Mouse (Mus musculus) intestine, embryonic 14.5 days (tissue): ENCODE data around the gene Cdc20b. TPM values are rescaled to one million over a fixed set of nuclear protein-coding genes. Genes with fewer than 3 reads are reported as not detected.

Experiments
- ATAC-seq: fragments of 200-750 bp; cut with Nextera tagmentation; replicated peaks from 2 replicates; pipeline ENCODE4 v1.8.0; 2017; ENCODE audit warnings: low read depth, moderate number of reproducible peaks, moderate TSS enrichment, moderate library complexity; ENCODE audit not compliant: low FRiP score, low TSS enrichment
- DNase-seq: peaks from one replicate; pipeline ENCODE4 v3.0.0-alpha.2; 2018; ENCODE audit warnings: low spot score
- H3K27ac ChIP-seq: fragments of 300-500 bp; sonication (generic); 2 replicates; pipeline ENCODE4 v1.5.1; 2014; ENCODE audit warnings: low read depth, mild to moderate bottlenecking, control low read depth
- H3K27me3 ChIP-seq: fragments of 300-500 bp; sonication (generic); replicated peaks from 2 replicates; pipeline ENCODE4 v1.6.1; 2014; ENCODE audit warnings: low read length, control low read depth; ENCODE audit not compliant: control insufficient read depth, insufficient read depth
- H3K36me3 ChIP-seq: fragments of 300-500 bp; sonication (generic); 2 replicates; pipeline ENCODE4 v1.6.1; 2014; ENCODE audit warnings: low read length, control low read depth; ENCODE audit not compliant: control insufficient read depth, insufficient read depth
- H3K4me1 ChIP-seq: fragments of 300-500 bp; sonication (generic); replicated peaks from 2 replicates; pipeline ENCODE4 v1.6.1; 2014; ENCODE audit warnings: low read length, control low read depth, mixed read lengths; ENCODE audit not compliant: control insufficient read depth, insufficient read depth
- H3K4me2 ChIP-seq: fragments of 300-500 bp; sonication (generic); 2 replicates; pipeline ENCODE4 v1.6.1; 2014; ENCODE audit warnings: low read length
- H3K4me3 ChIP-seq: fragments of 300-500 bp; sonication (generic); 2 replicates; pipeline ENCODE4 v1.5.1; 2014; ENCODE audit warnings: low read depth, low read length, control low read depth, mixed read lengths
- H3K9ac ChIP-seq: fragments of 300-500 bp; sonication (generic); 2 replicates; pipeline ENCODE4 v1.6.1; 2014; ENCODE audit warnings: mild to moderate bottlenecking, low read length
- H3K9me3 ChIP-seq: fragments of 300-500 bp; sonication (generic); 2 replicates; pipeline ENCODE4 v1.6.1; 2016; ENCODE audit warnings: low read length, control low read depth; ENCODE audit not compliant: control insufficient read depth
- WGBS: fragments of 180-500 bp; shearing (Covaris S2); extraction: QIAGEN DNeasy Blood & Tissue Kit; methylation state at CpG from one replicate; pipeline ENCODE4 v1.1.7; 2014; 5-methylcytosine and 5-hydroxymethylcytosine counted together
- polyA plus RNA-seq: library from polyadenylated mRNA; unstranded; fragments of >200 nt; fragmentation: Nextera tagmentation; extraction: Ambion mirVana; gene quantifications from 2 replicates; pipeline ENCODE4 v1.2.1, GENCODE M21; 2014

The Cdc20b gene
- polyA plus RNA-seq, 1 experiment from 2014 or later, result not detected

DNA sequence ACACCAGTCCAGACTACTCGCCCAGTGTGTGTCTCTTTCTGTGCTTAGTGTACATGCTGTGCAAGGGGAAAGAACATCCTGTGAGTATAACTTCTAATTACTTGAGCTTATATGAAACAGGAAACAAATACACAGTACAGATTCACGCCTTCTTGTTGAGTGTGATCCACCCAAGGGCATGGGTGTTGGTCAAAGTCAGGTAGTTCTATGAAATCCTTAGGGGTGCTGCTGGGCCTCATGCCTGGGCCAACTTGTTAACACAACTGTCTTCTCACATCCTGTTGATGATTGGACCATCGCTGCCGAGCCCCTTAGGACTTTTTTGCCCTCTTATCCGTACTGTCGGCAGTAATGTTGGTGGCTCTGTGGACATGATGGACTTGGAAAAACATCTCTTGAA, 26.8 kb downstream of the Cdc20b start:
- Histone ChIP-seq H3K27ac (no peak overlapping the region), H3K36me3 (no peaks in the 10 kb centered on the region), H3K9me3 (no peaks in the 10 kb centered on the region), H3K4me3 (no peak overlapping the region), H3K27me3 (no peaks in the 10 kb centered on the region), H3K4me1 (no peaks in the 10 kb centered on the region), H3K9ac (no peak overlapping the region), H3K4me2 (no peak overlapping the region)
- DNase-seq (no peak), ATAC-seq (no peak)
- 83% methylated on average over 6 of the region's 6 CpGs for WGBS

DNA sequence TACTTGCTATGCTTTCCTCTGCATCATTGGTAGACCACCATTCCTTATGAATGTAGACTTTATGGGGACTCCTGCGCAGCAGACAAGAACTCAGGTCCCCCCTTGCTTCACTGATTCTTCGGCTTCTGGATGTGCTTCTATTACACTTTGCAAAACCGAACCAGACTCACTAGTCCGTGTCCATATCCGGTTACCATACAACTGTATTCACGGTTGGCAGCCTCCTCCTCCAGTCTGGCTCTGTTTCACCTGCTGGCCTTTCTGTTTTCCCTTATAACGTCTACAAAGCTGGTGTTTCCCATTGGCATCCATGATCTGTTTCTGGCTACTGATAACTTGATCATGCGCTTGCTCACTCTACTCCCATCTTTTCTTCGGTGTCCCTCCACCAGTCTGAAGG, 29.6 kb downstream of the Cdc20b start:
- H3K4me1 ChIP-seq, result no peaks in the 10 kb centered on the region
- H3K36me3 ChIP-seq, result no peaks in the 10 kb centered on the region
- ATAC-seq (no peak), DNase-seq (no peak)
- no peak overlapping the region for H3K27ac ChIP-seq
- H3K27me3 ChIP-seq, result no peaks in the 10 kb centered on the region
- no peak overlapping the region for H3K4me2 ChIP-seq
- no peak overlapping the region for H3K4me3 ChIP-seq
- H3K9ac ChIP-seq, result no peak overlapping the region
- WGBS, result 90% methylated on average over 9 of the region's 9 CpGs
- H3K9me3 ChIP-seq, result no peaks in the 10 kb centered on the region

DNA sequence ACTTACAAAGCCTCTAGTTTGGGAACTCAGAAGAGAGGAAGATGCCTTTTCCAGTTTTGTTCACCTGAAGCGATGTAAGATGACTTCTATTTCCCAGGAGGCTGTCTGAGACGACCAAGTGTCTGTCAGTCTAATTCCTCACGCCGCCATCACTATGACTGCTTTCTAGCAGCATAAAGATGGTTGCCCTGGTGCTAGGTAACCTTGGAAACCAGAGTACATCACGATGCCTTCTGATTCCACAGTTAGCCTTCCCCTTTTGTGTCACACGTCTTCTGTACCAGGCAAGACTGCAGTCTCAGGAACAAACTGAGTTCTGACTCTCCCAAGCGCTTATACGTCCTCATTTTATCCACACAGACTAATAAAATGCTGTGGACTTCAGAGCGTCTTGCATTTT, 44.1 kb downstream of the Cdc20b start:
- ATAC-seq (no peak), DNase-seq (no peak)
- Histone ChIP-seq H3K9ac (no peak overlapping the region), H3K36me3 (no peaks in the 10 kb centered on the region), H3K9me3 (no peaks in the 10 kb centered on the region), H3K4me1 (no peaks in the 10 kb centered on the region), H3K4me3 (no peak overlapping the region), H3K4me2 (no peak overlapping the region), H3K27me3 (no peaks in the 10 kb centered on the region), H3K27ac (no peak overlapping the region)
- WGBS, result 86% methylated on average over 9 of the region's 9 CpGs

DNA sequence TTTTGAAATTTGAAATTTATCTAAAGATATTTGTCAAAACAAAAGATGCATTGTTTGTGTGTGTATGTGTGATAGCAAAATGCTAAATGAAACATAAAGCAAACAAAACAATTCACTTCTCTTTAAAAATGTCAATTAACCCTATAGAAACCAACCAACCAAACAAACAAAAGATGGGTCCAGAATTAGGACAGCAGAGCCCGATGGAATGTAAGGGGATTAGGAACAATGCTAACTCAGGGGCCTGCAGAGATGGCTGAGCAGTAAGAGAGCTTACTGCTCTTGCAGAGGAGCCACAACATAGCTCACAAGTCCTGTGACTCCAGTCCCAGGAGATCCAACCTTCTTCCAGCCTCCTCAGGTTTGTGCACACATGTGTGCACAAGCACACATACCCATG, 47.2 kb downstream of the Cdc20b start:
- Histone ChIP-seq H3K36me3 (no peaks in the 10 kb centered on the region), H3K4me2 (no peak overlapping the region), H3K27me3 (no peaks in the 10 kb centered on the region), H3K9me3 (no peaks in the 10 kb centered on the region), H3K27ac (no peak overlapping the region), H3K4me1 (no peaks in the 10 kb centered on the region), H3K4me3 (no peak overlapping the region), H3K9ac (no peak overlapping the region)
- WGBS, result 46% methylated on average over 1 of the region's 1 CpGs
- no peak for DNase-seq
- no peak for ATAC-seq

DNA sequence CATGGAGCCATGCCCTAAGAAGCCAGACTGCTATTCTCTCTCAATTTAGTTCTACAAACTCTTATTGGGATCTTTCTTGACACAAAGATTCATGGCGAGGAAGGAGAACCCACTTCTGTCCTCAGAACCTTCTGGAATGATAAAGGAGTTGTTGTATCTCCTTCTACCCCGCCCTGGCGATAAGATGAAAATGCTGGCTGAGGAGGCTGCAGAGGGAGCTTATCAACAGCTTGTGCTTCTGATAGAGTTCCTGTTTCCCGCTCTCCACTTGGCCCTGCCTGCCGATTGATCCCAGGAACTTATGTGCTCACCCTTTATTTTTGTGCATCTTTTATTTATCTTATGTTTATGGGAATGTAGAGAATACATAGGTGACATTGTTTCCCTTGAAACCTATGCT, 49.8 kb downstream of the Cdc20b start:
- DNase-seq (no peak), ATAC-seq (no peak)
- H3K9me3 ChIP-seq, result no peaks in the 10 kb centered on the region
- no peak overlapping the region for H3K4me3 ChIP-seq
- no peaks in the 10 kb centered on the region for H3K4me1 ChIP-seq
- H3K36me3 ChIP-seq, result no peaks in the 10 kb centered on the region
- H3K4me2 ChIP-seq, result no peak overlapping the region
- H3K27ac ChIP-seq, result no peak overlapping the region
- no peaks in the 10 kb centered on the region for H3K27me3 ChIP-seq
- 64% methylated on average over 5 of the region's 5 CpGs for WGBS
- no peak overlapping the region for H3K9ac ChIP-seq

DNA sequence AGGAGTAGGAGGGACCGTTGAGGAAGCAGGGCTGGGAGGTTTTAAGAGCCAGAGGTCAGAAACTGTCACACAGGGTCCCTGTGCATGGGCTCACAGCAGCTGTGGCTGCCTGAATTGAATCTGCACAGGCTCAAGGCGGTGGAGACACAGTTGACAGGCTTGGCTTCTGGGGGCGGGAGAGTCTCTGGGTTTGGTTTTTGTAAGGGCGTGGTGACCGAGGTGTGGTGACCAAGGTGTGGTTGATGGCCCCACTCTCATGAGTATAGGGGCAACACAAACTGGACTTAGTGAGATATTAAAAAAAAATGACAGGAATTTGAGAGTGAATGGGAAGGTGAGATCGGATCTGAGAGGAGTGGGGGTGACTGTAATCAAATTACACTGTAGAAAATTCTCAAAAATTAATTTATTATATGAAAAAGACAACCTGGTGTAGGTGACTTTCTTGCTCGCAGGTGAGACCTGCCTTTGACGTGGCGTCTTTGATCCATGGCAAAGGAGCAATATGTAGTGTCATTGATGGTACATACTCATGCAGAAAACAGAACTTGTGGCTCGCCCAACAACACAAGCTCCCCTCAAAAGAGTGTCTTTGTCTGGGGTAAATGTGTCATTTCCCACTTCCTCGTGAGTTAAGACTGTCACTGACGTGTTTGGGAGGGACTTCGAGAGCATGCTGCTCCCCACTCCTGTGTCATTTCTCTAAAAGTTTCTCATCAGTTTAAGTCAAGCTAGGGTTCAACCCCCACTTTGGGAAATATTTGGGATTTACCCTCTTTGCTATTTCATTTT, 52.5 kb downstream of the Cdc20b start:
- no peak for ATAC-seq
- Histone ChIP-seq H3K27me3 (no peaks in the 10 kb centered on the region), H3K4me1 (no peaks in the 10 kb centered on the region), H3K9ac (no peak overlapping the region), H3K4me2 (no peak overlapping the region), H3K36me3 (no peaks in the 10 kb centered on the region), H3K27ac (no peak overlapping the region), H3K4me3 (no peak overlapping the region), H3K9me3 (no peaks in the 10 kb centered on the region)
- no peak for DNase-seq
- 78% methylated on average over 13 of the region's 13 CpGs for WGBS

DNA sequence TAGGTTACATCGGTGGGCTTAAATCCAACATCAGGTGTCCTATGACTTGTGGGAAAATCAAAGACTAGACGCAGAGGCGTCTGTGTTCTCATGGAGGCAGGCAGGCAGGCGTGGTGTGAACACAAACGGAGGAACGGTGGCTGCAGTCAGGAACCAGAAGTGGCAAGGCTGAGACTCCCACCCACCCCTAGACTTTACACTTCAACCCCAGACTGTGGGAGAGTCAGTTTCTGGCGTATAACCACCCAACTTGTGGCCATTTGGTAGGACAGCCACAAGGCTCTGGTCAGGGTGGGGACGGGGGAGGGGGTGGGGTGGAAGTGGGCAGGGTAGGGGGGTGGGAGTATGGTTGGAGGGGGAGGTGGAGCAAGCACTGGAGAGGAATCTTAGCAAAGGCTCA, 55.6 kb downstream of the Cdc20b start:
- Histone ChIP-seq H3K4me3 (no peak overlapping the region), H3K27me3 (no peaks in the 10 kb centered on the region), H3K4me1 (no peaks in the 10 kb centered on the region), H3K9ac (no peak overlapping the region), H3K4me2 (no peak overlapping the region), H3K36me3 (no peaks in the 10 kb centered on the region), H3K9me3 (no peaks in the 10 kb centered on the region), H3K27ac (no peak overlapping the region)
- 44% methylated on average over 8 of the region's 8 CpGs for WGBS
- ATAC-seq, result no peak
- DNase-seq, result no peak

DNA sequence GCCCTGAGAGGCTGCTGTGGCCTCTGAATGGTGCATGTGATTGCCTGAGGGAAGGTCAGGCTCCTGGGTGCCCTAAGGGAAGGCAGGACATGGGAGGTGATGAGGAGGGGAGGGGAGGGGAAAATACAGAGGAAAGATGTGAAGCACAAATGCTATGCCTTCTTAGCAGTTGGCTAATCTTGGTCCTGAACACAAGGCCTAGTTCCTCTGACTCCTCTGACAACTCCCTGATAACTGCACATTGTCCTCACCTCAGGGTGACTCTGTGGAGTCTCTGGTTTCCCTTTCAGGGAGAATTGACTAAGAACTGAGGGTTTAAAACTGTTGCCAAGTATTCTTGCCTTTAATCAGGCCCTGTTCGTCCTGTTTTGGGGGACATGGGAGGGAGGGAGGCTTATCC, 59.7 kb downstream of the Cdc20b start:
- Histone ChIP-seq H3K4me1 (no peaks in the 10 kb centered on the region), H3K27ac (no peak overlapping the region), H3K4me2 (no peak overlapping the region), H3K9me3 (no peaks in the 10 kb centered on the region), H3K9ac (no peak overlapping the region), H3K4me3 (no peak overlapping the region), H3K36me3 (no peaks in the 10 kb centered on the region), H3K27me3 (no peaks in the 10 kb centered on the region)
- DNase-seq, result no peak
- no peak for ATAC-seq
- 77% methylated on average over 1 of the region's 1 CpGs for WGBS

DNA sequence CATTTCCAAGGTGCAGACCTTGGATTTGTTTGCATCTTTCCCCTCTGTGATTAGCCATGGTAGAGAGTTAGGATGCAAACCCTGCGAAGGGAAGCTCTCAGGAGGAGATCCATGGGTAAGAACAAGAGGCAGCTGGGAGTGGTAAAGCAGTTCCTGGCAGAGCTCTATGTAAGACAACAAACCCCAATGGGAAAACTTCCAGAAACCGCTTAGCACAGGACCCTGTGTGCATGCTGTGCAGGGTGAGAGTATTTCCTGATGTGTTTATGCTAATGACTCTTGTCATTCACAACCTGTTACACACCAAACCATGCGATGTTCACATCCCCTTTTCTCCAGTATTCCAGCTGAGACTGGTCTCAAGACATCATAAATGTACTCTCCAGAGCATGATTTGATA, 62.1 kb downstream of the Cdc20b start:
- Histone ChIP-seq H3K9me3 (no peaks in the 10 kb centered on the region), H3K4me3 (no peak overlapping the region), H3K4me1 (no peaks in the 10 kb centered on the region), H3K27ac (no peak overlapping the region), H3K9ac (no peak overlapping the region), H3K4me2 (no peak overlapping the region), H3K27me3 (no peaks in the 10 kb centered on the region), H3K36me3 (no peaks in the 10 kb centered on the region)
- DNase-seq, result no peak
- ATAC-seq, result no peak
- 71% methylated on average over 3 of the region's 3 CpGs for WGBS
